ENCODE assay signal across 26 mouse cellular contexts in the genomic region with DNA sequence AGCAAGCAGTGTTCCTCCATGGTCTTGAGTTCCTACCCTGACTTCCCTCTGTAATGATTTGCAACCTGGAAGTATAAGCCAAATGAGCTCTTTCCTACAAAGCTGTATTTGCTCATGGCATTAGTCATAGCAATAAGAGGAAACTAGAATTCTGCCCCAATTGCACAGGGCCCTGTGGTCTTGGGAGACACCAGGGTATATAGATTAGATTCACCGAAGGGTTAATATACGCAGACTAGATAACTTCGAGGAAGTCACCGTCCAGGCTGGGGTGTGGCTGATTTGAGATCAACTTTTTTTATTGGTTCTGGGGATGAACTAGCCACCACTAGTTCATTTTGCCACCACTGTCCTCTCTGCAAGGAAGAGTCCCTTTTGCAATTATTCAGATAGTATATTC.
"Had no signal": no experiment of that assay in that cellular context is flagged by ENCODE, and none has a peak within 500 bp of the region (broad histone marks: within the 10 kb centered on the region; RNA-seq: fewer than 3 reads in every experiment).

No protein-coding gene starts in this region.

- H3K4me3 ChIP-seq: heart, embryonic 10.5 days; heart, embryonic 12.5 days; hindbrain, embryonic 10.5 days; hindbrain, embryonic 12.5 days; intestine, embryonic 15.5 days; layer of hippocampus, adult 2 months; left cerebral cortex, adult 2 months; limb, embryonic 10.5 days; limb, embryonic 12.5 days; liver, embryonic 13.5 days had no signal

- H3K27ac ChIP-seq: heart, embryonic 10.5 days; hindbrain, embryonic 10.5 days; hindbrain, embryonic 12.5 days; hindbrain, embryonic 14.5 days; intestine, embryonic 15.5 days; layer of hippocampus, adult 2 months; left cerebral cortex, adult 2 months; limb, embryonic 10.5 days; limb, embryonic 12.5 days; liver, embryonic 13.5 days had no signal

- H3K9ac ChIP-seq: heart, embryonic 12.5 days; hindbrain, embryonic 12.5 days; hindbrain, embryonic 14.5 days; intestine, embryonic 15.5 days; limb, embryonic 12.5 days; liver, embryonic 13.5 days had no signal

- H3K4me2 ChIP-seq: heart, embryonic 12.5 days; hindbrain, embryonic 12.5 days; hindbrain, embryonic 14.5 days; intestine, embryonic 15.5 days; limb, embryonic 12.5 days; liver, embryonic 11.5 days; liver, embryonic 13.5 days had no signal

- ATAC-seq: hindbrain, embryonic 16.5 days; inflammation-experienced regulatory T-cells, adult 6 months; intestine, embryonic 15.5 days; intestine, postnatal 0 days had no signal

- DNase-seq: gastrocnemius, postnatal 14 days; gastrocnemius, postnatal 36 days; heart, adult 18-20 months; heart, postnatal 10 days; heart, postnatal 4 days; kidney, adult 18-20 months; kidney, adult 8-10 months; kidney, postnatal 10 days; kidney, postnatal 25 days; kidney, postnatal 4 days; liver; liver, embryonic 13.5 days had no signal

- H3K27me3 ChIP-seq: heart, embryonic 12.5 days; hindbrain, embryonic 12.5 days; intestine, embryonic 15.5 days; limb, embryonic 12.5 days had no signal

- H3K36me3 ChIP-seq: heart, embryonic 10.5 days; heart, embryonic 12.5 days; hindbrain, embryonic 10.5 days; hindbrain, embryonic 12.5 days; intestine, embryonic 15.5 days; limb, embryonic 10.5 days; limb, embryonic 12.5 days; liver, embryonic 13.5 days had no signal

- H3K9me3 ChIP-seq: heart, embryonic 10.5 days; heart, embryonic 12.5 days; hindbrain, embryonic 10.5 days; hindbrain, embryonic 12.5 days; intestine, embryonic 15.5 days; limb, embryonic 10.5 days; limb, embryonic 12.5 days; liver, embryonic 13.5 days had no signal
